Mouse (Mus musculus): ENCODE results near the gene Zcchc7. TPM values are rescaled to one million over a fixed set of nuclear protein-coding genes. Genes with fewer than 3 reads are reported as not detected.
"Not testable (repeated sequence)": the region's sequence is repeated elsewhere in the genome, so short reads cannot be mapped to it uniquely, and the experiment has no call there.

Gene Zcchc7
- total RNA-seq, 2 experiments from 2014 or later = 14.7 to 25.8 TPM

- DNase-seq = not testable (repeated sequence)
Observed at GRCm38 (mm10) chr4:44757131-44757530, 1.5 kb downstream of the Zcchc7 start.

GRCm38 (mm10) chr4:44774890-44775289, 19.2 kb downstream of the Zcchc7 start:
- no peak for DNase-seq

- no peak for DNase-seq
Observed at GRCm38 (mm10) chr4:44776651-44777050, 21.0 kb downstream of the Zcchc7 start.

- no peak for DNase-seq
Observed at GRCm38 (mm10) chr4:44777101-44777500, 21.4 kb downstream of the Zcchc7 start.

- no peak for DNase-seq
Observed at GRCm38 (mm10) chr4:44777711-44778110, 22.0 kb downstream of the Zcchc7 start.

GRCm38 (mm10) chr4:44778316-44778715, 22.6 kb downstream of the Zcchc7 start:
- no peak for DNase-seq

- DNase-seq = no peak
Observed at GRCm38 (mm10) chr4:44780462-44781157, 24.9 kb downstream of the Zcchc7 start.

- DNase-seq = no peak
Observed at GRCm38 (mm10) chr4:44781494-44781893, 25.8 kb downstream of the Zcchc7 start.

GRCm38 (mm10) chr4:44783566-44784292, 28.1 kb downstream of the Zcchc7 start:
- no peak for DNase-seq

- DNase-seq = no peak
Observed at GRCm38 (mm10) chr4:44812855-44813254, 57.2 kb downstream of the Zcchc7 start.

GRCm38 (mm10) chr4:44813770-44814169, 58.1 kb downstream of the Zcchc7 start:
- DNase-seq = no peak

- DNase-seq = no peak
Observed at GRCm38 (mm10) chr4:44816584-44816983, 60.9 kb downstream of the Zcchc7 start.

- no peak for DNase-seq
Observed at GRCm38 (mm10) chr4:44830609-44831008, 74.9 kb downstream of the Zcchc7 start.

- no peak for DNase-seq
Observed at GRCm38 (mm10) chr4:44851835-44852251, 96.2 kb downstream of the Zcchc7 start.

- no peak for DNase-seq
Observed at GRCm38 (mm10) chr4:44871591-44871990, 115.9 kb downstream of the Zcchc7 start.

GRCm38 (mm10) chr4:44872048-44872447, 116.4 kb downstream of the Zcchc7 start:
- no peak for DNase-seq

GRCm38 (mm10) chr4:44880065-44880623, 124.5 kb downstream of the Zcchc7 start:
- DNase-seq = no peak

- DNase-seq = no peak
Observed at GRCm38 (mm10) chr4:44886143-44886542, 130.5 kb downstream of the Zcchc7 start.

- DNase-seq = no peak
Observed at GRCm38 (mm10) chr4:44891344-44891743, 135.7 kb downstream of the Zcchc7 start.

GRCm38 (mm10) chr4:44905651-44906271, 150.1 kb downstream of the Zcchc7 start:
- DNase-seq = no peak

- DNase-seq = no peak
Observed at GRCm38 (mm10) chr4:44906399-44906798, 150.7 kb downstream of the Zcchc7 start.

GRCm38 (mm10) chr4:44910065-44910464, 154.4 kb downstream of the Zcchc7 start:
- DNase-seq = no peak

GRCm38 (mm10) chr4:44910857-44911256, 155.2 kb downstream of the Zcchc7 start:
- no peak for DNase-seq

All from gastrocnemius, postnatal 10 days (tissue).